Mouse (Mus musculus): ENCODE data around the gene Krtdap.

GRCm38 (mm10) chr7:30820131-30820530, 32.4 kb downstream of the Krtdap start:
- TF ChIP-seq CTCF (IDR thresholded peaks at IDR 0.05; ENCODE audit: control insufficient read depth, insufficient read depth, insufficient replicate concordance, low read depth, low read length) (no peak), POLR2A (IDR thresholded peaks at IDR 0.05; ENCODE audit: control insufficient read depth, low read depth, low read length) (no peak)

All from testis, adult 2 months (tissue).